Mouse (Mus musculus): ENCODE measurements at regions not wholly inside any gene's neighbourhood (a gene's known extent, or its start where the extent isn't known, plus 50 kb on each side); places are given as distances from the start of the nearest gene placed in this dataset.
A peak's percentile ranks its signal among the peaks of the same experiment; 100 is the strongest.
"Not testable (repeated sequence)": the region's sequence is repeated elsewhere in the genome, so short reads cannot be mapped to it uniquely, and the experiment has no call there.

DNA sequence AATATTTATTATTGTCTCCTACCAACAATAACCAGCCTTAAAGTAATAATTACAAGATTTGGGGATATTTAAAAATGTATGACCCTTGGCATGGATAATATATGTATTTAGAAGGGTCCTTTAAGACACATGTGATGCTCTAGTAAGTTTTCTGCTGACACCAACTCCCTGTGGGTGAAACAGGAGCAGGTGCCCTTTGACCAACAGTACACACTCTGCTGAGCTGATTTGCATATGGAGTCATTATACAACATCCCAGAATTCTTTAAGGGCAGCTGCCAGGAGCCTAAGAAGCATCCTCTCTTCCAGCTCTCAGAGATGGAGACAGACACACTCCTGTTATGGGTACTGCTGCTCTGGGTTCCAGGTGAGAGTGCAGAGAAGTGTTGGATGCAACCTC, 274.1 kb downstream of the Rpia start:
- no peak for DNase-seq (ENCODE audit: low spot score in 2 of 2)
- H3K4me3 ChIP-seq, result no peak overlapping the region
- TF ChIP-seq CTCF (conservative IDR thresholded peaks at IDR 0.05), result no peak
- no peak overlapping the region for H3K27ac ChIP-seq

DNA sequence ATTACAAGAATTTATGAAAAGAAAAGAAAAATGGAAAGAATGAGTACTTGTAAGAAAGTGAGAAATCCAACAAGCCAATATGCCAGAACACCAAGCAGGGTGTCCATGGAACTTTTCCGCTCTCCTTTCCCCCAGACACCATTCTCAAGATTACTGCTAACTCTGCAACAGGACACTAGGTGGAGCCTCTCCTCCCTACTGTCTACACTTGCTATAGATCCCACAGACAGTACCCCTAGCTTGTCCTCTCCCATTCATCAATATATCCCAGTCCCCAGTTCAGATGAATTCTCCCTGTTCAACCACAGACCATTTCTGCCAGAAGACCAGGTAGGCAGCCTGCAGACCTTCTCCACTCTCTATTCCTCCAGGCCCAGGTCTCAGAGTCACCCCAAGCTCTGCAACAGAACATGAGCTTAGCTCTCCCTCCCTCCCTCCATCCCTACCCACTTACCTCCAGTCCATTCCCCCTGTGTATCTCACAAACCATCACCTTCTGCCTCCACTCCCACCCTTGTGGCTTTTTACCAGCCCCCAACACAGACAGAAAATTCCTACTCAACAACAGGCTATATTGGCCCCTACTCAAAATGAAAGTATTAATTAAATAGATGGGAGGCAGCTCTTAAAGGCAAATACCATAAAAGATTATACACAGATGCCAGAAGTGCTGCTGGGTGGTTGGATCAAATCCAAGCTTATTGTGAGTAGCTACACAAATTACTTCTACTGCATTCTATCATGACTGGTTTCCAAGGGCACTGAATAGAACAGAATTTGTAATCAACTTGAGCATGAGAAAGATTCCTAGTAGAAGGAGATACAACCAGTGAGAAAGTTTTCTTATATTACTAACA, 323.2 kb downstream of the Rpia start:
- TF ChIP-seq CTCF (conservative IDR thresholded peaks at IDR 0.05), result peak; percentile 62
- no peak for DNase-seq (ENCODE audit: low spot score in 2 of 2)
- H3K4me3 ChIP-seq, result no peak overlapping the region
- H3K27ac ChIP-seq, result no peak overlapping the region

DNA sequence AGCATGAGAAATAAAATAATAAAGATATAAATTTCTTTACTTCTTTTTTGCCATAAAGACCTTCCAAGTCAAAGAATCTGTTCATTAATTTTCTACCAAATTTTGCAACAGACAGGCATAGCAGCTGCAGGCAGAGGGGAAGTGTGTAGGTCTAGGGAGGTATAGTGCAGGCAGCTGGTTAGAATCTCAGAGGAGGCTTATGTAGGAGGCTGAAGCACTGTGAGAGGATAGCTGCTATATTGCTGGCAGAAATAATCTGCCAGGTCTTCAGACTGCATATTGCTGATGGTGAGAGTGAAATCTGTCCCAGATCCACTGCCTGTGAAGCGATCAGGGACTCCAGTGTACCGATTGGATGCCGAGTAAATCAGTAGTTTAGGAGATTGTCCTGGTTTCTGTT, 334.8 kb downstream of the Rpia start:
- Histone ChIP-seq H3K27ac (no peak overlapping the region), H3K4me3 (no peak overlapping the region)
- DNase-seq (ENCODE audit: low spot score in 2 of 2), result no peak
- TF ChIP-seq CTCF (conservative IDR thresholded peaks at IDR 0.05), result no peak

DNA sequence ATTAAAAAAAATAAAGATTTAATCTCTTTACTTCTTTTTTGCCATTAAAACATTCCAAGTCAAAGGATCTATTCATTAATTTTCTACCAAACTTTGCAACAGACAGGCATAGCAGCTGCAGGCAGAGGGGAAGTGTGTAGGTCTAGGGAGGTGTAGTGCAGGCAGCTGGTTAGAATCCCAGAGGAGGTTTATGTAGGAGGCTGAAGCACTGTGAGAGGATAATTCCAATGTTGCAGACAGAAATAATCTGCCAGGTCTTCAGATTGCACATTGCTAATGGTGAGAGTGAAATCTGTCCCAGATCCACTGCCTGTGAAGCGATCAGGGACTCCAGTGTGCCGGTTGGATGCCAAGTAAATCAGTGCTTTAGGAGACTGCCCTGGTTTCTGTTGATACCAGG, 357.3 kb downstream of the Rpia start:
- DNase-seq (ENCODE audit: low spot score in 2 of 2); H3K4me3 ChIP-seq; H3K27ac ChIP-seq: not testable (repeated sequence)

DNA sequence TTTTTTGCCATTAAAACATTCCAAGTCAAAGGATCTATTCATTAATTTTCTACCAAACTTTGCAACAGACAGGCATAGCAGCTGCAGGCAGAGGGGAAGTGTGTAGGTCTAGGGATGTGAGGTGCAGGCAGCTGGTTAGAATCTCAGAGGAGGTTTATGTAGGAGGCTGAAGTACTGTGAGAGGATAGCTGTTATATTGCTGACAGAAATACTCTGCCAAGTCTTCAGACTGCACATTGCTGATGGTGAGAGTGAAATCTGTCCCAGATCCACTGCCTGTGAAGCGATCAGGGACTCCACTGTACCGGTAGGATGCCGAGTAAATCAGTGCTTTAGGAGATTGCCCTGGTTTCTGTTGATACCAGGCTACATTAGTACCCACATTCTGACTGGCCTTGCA, 385.7 kb downstream of the Rpia start:
- H3K4me3 ChIP-seq; DNase-seq (ENCODE audit: low spot score in 2 of 2); H3K27ac ChIP-seq: not testable (repeated sequence)

DNA sequence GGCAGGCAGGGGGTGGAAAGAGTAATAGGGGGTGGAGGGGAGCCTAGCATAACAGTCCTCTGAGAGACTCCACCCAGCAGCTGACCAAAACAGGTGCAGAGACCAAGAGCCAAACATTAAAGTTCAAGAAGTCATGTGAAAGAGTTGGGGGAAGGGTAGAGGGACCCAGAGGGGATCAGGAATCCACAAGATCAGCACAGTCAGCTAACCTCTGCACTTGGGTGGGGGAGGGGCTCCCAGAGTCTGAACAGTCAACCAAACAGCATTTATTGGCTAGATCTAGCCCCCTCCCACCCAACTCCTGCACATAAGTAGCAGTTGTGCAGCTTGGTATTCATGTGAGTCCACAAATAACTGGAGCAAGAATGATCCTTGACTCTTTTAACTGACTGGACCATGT, 402.2 kb downstream of the Rpia start:
- H3K27ac ChIP-seq; DNase-seq (ENCODE audit: low spot score in 2 of 2); H3K4me3 ChIP-seq: not testable (repeated sequence)

DNA sequence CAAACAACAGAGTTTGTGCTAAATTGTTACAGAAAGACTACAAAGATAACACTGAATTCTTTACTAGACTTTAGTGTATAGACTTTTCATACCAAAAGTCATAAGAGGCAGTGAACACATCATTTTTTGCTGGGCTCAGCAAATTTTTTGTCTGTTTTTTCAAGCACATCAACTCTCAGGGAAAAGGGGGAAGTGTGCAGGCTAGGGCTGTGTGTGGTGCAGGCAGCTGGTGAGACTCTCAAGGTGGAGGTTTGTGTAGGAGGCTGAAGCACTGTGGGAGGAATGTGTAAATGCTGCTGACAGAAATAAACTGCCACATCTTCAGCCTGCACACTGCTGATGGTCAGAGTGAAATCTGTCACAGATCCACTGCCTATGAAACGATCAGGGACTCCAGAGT, 405.6 kb downstream of the Rpia start:
- not testable (repeated sequence) for DNase-seq (ENCODE audit: low spot score in 2 of 2); H3K4me3 ChIP-seq; H3K27ac ChIP-seq

DNA sequence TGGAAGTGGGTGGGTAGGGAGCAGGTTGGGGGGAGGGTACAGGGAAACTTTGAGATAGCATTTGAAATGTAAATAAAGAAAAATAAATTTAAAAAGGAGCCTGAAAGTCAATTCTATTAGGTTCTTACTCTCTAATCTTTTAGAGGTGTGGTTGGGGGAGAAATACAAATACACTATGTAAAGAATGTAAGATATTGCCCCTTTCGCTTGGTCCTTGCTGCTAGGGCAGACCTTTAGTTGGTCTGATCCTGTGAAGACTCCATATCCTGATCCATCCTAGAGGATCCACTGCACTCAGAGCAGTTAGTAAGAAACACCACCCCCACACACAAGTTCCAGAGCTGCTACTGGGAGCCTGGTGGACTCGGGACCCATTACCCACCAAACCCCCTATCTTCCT, 412.7 kb downstream of the Rpia start:
- DNase-seq (ENCODE audit: low spot score in 2 of 2); H3K27ac ChIP-seq; H3K4me3 ChIP-seq: not testable (repeated sequence)

DNA sequence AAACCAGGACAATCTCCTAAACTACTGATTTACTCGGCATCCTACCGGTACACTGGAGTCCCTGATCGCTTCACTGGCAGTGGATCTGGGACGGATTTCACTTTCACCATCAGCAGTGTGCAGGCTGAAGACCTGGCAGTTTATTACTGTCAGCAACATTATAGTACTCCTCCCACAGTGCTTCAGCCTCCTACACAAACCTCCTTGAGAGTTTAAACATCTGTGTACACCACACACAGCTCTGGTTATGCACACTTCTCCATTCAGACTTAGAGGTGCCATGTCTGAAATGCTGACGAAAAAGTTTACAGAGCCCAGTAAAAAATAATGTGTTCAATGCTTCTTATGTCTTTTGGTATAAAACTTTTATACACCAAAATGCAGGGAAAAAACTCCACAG, 420.2 kb downstream of the Rpia start:
- DNase-seq (ENCODE audit: low spot score in 2 of 2); H3K27ac ChIP-seq; H3K4me3 ChIP-seq: not testable (repeated sequence)

DNA sequence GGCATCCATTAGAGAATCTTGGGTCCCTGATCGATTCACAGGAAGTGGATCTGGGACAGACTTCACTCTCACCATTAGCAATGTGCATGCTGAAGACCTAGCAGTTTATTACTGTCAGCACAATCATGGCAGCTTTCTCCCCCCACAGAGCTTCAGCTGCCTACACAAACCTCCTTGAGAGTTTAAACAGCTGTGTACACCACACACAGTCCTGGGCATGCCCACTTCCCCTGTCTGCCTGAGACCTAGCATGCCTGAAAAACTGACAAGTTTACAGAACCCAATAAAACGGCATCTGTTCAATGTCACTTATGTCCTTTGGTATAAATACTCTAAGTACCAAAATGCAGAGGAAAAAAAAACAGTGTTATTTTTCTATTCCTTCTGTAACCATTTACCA, 435.7 kb downstream of the Rpia start:
- no peak for TF ChIP-seq CTCF (conservative IDR thresholded peaks at IDR 0.05)
- Histone ChIP-seq H3K4me3 (no peak overlapping the region), H3K27ac (no peak overlapping the region)
- no peak for DNase-seq (ENCODE audit: low spot score in 2 of 2)

DNA sequence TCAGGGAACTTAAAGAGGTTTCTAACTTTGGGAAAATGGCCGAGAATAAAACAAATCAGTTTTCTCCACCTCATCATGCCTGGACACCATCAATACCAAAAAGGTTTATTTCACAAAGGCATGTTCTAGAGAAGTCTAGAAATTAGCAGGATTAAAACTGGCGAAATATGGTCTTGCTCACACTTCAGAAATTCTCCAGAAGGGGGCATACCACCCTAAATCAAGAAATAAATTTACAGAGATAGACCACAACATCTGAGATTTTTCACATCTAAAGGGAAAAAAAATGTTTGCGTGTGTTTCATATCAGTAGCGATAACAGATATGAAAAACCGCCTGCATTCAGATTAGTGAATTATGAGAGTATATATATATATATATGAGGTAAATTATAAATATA, 449.9 kb downstream of the Rpia start:
- no peak overlapping the region for H3K27ac ChIP-seq
- peak; percentile 57 for TF ChIP-seq CTCF (conservative IDR thresholded peaks at IDR 0.05)
- DNase-seq (ENCODE audit: low spot score in 2 of 2), result no peak
- no peak overlapping the region for H3K4me3 ChIP-seq

DNA sequence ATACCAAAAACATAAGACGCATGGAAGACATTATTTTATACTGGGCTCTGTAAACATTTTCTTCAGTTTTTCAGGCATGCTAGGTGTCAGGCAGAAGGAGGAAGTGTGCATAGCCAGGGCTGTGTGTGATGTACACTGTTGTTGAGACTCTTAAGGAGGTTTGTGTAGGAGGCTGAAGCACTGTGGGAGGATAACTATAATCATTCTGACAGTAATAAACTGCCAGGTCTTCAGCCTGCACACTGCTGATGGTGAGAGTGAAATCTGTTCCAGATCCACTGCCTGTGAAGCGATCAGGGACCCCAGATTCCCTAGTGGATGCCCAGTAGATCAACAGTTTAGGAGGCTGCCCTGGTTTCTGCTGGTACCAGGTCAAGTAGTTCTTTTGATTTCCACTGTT, 451.3 kb downstream of the Rpia start:
- H3K27ac ChIP-seq; DNase-seq (ENCODE audit: low spot score in 2 of 2); H3K4me3 ChIP-seq: not testable (repeated sequence)

DNA sequence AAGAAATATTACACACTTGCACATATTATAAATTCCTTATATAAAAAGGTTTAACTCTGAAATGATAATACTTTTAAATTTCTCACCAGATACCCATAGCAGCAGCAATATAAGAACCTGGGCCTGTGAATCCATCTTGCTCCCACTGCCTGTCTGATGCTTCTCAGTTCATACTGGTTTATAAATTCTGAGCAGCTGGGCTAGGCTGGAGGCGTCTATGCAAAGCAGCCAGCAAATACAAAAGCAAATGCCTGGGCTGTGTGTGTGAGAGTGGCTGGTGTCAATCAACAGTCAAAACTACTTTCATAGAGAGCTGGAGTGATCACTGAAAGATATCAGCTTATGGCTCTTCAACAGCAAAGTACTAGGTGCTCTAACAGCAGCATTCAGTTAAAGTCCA, 476.7 kb downstream of the Rpia start:
- Histone ChIP-seq H3K27ac (no peak overlapping the region), H3K4me3 (no peak overlapping the region)
- TF ChIP-seq CTCF (conservative IDR thresholded peaks at IDR 0.05), result no peak
- DNase-seq (ENCODE audit: low spot score in 2 of 2), result peak; percentile 9 to 23

DNA sequence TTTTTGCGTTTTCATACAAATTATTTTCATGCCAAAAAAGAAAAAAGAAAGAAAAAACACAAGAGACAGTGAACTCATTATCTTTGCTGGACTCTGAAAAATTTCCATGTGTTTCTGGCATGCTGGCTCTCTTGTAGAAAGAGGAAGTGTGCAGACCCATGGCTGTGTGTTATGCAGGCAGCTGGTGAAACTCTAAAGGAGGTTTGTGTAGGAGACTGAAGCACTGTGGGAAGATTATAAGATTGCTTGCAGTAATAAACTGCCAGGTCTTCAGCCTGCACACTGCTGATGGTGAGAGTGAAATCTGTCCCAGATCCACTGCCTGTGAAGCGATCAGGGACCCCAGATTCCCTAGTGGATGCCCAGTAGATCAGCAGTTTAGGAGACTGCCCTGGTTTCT, 477.4 kb downstream of the Rpia start:
- peak in 1 of 2 experiments; percentile 32 for DNase-seq (ENCODE audit: low spot score in 2 of 2)
- 0 out of 2 replicates have a peak overlapping the region, but pooled peaks have one; percentile 18 for H3K27ac ChIP-seq
- H3K4me3 ChIP-seq, result not testable (repeated sequence)

DNA sequence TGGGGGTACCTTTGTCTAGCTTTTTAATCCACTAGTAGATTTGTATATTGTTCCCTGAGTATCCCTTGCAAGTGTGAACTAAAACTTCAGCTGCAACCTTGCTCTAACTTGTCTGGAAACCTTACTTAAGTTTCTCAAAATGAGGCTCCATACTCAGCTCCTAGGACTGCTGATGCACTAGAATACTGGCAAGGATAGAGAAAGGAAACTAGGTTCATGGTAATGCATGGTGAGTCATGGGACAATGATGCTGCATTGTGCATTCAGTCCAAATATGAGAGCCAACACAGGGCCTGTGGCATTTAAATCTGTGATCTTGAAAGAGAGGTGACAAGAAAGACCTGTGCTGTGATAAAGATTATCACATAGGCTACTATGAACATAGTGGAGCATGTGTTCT, 490.9 kb downstream of the Rpia start:
- not testable (repeated sequence) for DNase-seq (ENCODE audit: low spot score in 2 of 2); H3K27ac ChIP-seq; H3K4me3 ChIP-seq

DNA sequence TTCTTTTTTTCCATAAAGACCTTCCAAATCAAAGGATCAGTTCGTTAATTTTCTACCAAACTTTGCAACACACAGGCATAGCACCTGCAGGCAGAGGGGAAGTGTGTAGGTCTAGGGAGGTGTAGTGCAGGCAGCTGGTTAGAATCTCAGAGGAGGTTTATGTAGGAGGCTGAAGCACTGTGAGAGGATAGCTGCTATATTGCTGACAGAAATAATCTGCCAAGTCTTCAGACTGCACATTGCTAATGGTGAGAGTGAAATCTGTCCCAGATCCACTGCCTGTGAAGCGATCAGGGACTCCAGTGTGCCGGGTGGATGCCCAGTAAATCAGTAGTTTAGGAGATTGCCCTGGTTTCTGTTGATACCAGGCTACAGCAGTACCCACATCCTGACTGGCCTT, 531.8 kb downstream of the Rpia start:
- not testable (repeated sequence) for DNase-seq (ENCODE audit: low spot score in 2 of 2); H3K27ac ChIP-seq; H3K4me3 ChIP-seq

DNA sequence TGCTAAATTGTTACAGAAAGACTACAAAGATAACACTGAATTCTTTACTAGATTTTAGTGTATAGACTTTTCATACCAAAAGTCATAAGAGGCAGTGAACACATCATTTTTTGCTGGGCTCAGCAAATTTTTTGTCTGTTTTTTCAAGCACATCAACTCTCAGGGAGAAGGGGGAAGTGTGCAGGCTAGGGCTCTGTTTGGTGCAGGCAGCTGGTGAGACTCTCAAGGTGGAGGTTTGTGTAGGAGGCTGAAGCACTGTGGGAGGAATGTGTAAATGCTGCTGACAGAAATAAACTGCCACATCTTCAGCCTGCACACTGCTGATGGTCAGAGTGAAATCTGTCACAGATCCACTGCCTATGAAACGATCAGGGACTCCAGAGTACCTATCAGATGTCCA, 551.9 kb downstream of the Rpia start:
- DNase-seq (ENCODE audit: low spot score in 2 of 2); H3K27ac ChIP-seq; H3K4me3 ChIP-seq: not testable (repeated sequence)
